Mouse (Mus musculus): ENCODE measurements at regions not wholly inside any gene's neighbourhood (a gene's known extent, or its start where the extent isn't known, plus 50 kb on each side); places are given as distances from the start of the nearest gene placed in this dataset.

DNA sequence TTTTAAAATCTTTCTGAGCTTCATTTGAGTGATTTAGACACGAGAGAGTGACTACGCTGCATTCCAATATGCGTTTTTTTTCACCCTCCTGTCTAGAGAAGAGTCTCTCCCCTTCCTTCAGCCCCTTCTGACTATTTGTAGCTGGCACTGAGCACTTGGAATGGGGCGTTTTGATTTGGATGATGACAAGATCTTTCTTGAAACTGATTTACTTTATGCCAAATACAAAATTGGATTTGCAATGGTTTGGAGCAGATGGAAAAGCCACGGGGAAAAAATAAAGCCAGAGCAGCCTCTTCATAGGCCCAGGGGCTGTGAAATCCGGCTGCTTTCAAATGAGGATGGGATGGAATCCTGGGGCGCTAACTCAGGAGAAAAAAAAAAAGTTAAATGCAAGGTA lies 196.0 kb downstream of the Fam84b start:
- TF ChIP-seq CTCF (IDR thresholded peaks at IDR 0.05; ENCODE audit: control insufficient read depth, insufficient read depth, insufficient replicate concordance, low read depth, low read length) (no peak), POLR2A (IDR thresholded peaks at IDR 0.05; ENCODE audit: control insufficient read depth, low read depth, low read length) (no peak)

Measured in testis, adult 2 months (tissue).